Mouse (Mus musculus): ENCODE data around the gene Prex1.

The Prex1 gene

DNA sequence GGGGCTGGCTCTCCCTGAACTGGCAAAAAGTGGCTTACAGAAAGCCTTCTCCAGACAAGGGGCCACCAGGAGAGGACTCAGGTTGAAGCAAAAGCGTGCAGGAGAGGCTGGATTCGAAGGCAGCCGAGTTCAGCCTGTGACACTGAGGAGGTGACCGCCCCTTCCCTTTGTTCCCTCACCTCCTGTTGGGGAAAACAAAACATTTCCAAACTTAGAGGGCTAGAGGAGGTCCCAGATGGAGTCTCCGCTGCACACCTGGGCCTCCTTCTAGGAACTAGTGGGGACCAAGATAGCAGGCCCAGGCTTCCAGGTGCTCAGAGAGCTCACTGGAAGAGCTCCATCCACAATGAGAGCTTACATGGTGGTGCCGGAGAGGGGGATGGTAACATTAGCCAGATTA, 161.0 kb downstream of the Prex1 start:
- no peak for DNase-seq

- no peak for DNase-seq
Observed at GRCm38 (mm10) chr2:166551831-166552498, 161.7 kb downstream of the Prex1 start.

GRCm38 (mm10) chr2:166549871-166550270, 163.8 kb downstream of the Prex1 start:
- DNase-seq, result no peak

- no peak for DNase-seq
Observed at GRCm38 (mm10) chr2:166549069-166549468, 164.6 kb downstream of the Prex1 start.

- no peak for DNase-seq
Observed at GRCm38 (mm10) chr2:166545580-166545979, 168.1 kb downstream of the Prex1 start.

DNA sequence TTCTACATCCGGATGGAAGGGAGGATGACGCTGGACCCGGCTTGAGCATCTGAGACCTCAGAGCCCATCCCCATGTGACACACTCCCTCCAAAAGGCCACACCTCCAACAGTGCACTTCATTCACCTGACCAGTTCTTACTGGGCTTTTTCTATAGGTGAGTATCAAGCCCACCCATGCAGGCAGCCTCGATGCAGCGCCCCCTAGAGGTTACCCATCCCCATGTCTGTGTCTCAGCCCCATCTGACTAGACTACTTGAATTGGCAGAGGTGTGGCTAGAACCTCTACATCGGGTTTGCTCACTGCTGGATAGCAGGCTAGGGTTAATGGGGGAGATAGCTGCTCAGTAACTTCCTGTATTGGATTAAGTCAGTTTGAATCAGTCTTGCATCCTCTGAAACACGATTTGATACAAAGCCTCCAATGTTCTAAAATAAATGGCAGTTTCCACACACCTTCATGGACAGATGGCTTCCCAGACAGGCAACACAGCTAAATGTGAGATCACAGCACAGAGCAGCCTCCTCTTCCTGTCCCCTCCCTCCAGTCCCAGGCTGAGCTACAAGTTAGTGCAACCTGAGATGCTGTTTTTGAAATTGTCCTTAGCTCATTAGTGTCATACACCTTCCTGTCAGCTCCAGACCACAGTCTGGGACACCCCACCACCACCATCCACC, 168.9 kb downstream of the Prex1 start:
- no peak for DNase-seq

GRCm38 (mm10) chr2:166541112-166541928, 172.3 kb downstream of the Prex1 start:
- DNase-seq, result no peak

DNA sequence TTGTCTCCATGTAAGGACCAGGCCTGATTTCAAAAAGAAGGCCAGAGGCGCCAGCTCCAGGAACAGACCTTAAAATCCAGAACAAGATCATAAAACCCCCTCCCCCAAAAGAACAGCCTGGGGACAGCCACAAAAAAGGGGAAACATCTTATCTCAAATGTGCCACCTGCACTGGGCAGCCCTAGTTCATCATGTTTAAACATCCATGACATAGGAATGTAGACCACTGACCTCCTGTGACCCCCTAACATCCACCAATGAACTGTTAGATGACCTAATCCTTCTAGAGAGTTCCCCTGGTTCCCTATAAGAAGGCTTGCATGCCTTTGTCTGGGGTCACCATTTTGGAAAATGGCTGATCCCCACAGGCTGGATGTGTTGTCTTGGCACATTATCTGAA, 173.4 kb downstream of the Prex1 start:
- DNase-seq, result no peak

- peak; percentile 42 to 71 for DNase-seq
Observed at GRCm38 (mm10) chr2:166536896-166537295, 176.7 kb downstream of the Prex1 start.

DNA sequence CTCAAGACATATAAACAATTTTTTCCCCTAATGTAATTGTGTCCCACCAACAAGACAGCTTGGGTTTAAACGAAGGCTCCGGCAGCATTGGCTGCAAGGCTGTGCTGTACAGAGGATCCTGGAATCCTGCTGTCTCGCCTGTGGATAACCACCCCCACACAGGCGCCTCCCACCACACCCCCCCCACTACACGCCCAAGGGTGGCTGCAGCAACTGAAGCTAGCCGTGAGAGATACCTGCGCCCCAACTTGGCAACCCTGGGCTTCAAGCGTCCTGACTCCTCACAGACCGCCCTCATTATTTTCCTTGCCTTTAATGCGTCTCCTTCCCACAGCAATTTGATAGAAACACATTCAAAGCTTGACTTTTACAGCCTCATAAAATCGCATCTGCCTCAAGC, 178.1 kb downstream of the Prex1 start:
- DNase-seq, result no peak

DNA sequence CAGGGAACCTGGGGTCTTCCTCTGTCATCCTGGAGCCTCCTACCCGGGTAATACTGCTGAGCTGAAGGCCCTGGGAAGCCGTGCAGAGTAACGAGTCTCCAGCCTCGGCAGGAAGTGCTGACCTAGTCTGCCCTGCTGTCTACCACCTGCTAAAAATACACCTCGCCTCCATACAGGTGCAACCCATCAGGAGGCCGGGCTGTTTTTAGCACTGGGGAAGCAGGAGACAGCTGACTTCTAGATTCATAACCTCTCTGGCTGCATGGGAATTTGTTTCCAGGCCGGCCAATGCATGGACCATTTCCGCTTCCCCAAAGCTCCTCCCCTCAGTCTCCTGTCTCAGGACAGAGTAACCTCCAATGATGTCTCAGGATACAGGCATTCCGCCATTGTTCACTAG, 187.4 kb downstream of the Prex1 start:
- DNase-seq, result no peak

DNA sequence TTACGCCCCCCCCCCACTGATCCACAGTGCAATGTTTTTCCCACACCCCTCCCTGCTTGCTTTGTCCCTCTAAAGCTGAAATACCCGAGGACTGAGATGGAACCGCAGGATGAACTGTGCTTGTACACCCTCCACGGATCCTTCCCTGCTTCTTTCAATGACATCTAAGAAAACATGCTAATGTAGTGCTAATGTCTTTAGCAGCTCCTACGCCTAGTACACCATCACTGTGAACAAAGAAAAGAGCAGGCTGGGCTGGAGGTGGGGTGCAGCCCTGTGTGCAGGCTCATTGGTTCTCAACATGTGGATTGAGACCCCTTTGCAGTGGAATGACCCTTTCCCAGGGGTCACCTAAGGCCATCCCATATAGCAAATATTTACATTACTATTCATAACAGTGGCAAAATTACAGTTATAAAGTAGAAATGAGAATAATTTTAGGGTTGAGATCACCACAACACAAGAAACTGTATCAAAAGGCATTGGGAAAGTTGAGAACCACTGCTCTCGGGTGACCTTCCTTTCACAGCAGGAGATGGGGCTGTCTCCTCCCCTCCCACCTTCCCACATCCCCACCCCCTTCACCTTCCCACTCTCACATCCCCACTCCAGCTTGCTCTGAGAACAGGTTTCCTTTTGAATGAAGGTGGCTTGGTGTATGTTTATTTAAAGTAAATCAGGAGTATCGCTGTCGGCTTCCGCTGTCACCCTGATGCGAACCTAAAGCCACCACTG, 190.3 kb downstream of the Prex1 start:
- no peak for DNase-seq

GRCm38 (mm10) chr2:166522612-166523120, 191.0 kb downstream of the Prex1 start:
- DNase-seq, result no peak

DNA sequence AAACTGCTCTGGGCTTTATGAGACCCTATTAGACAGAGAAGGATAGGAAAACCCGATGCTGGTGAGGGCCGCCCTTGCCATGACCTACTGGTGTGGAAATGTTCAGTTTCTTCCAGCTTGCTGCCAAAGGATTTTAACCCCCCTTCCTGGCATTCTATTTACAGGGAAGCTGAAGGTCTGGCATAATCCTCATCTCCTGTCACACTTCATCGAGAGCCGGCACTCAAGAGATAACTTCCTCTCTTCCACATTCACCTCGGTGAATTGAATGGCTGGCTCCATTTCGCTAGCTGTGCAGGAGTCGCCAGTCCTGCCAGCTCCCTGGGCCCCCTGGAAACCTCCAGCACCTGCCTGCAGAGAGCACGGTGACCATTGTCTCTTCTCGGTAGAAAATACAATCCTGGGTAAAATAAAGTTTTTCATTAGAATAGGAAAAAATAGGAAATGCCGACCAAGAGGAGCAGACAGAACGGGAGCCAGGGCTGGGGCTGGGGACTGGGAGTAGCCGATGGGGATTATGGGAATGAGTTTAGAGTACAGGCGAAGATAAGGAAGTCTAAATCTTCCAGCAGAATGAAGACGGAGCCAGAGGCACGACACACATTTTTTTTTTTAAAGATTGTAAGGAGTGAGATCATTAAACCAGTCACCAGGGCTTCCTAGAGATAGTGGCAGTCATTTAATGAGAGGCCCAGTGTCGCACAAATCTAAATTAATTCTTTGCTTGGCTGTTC, 191.6 kb downstream of the Prex1 start:
- no peak for DNase-seq

- DNase-seq, result peak in 1 of 2 experiments; percentile 11
Observed at GRCm38 (mm10) chr2:166521461-166521860, 192.2 kb downstream of the Prex1 start.

GRCm38 (mm10) chr2:166520536-166520935, 193.1 kb downstream of the Prex1 start:
- peak in 1 of 2 experiments; percentile 33 for DNase-seq

GRCm38 (mm10) chr2:166517392-166518174, 196.0 kb downstream of the Prex1 start:
- DNase-seq, result peak in 1 of 2 experiments; percentile 27

DNA sequence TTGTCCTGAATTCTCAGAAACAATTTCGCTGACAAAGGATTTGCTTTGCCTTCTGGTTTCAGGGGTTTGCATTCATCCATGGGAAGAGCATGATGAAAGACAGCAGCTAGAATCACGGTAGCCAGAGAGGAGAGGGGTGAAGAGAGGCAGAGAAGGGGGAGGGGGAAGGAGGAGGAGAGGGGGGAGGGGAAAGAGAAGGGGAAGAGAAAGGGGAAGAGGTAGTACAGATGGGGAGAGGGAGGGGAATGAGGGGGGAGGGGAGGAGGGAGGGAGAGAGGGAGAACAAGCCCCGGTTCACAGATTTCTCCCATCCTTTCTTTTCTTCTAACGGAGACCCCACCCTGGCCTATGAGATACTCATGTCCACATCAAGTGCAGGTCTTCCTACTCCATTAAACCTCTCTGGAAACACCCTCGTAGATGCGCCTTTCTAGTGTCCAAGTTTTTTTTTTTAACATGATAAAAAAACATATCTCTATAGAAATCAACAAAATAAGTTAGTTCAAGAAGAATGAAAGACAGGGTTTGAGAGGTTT, 196.7 kb downstream of the Prex1 start:
- peak in 1 of 2 experiments; percentile 5 for DNase-seq

All from kidney, postnatal 25 days (tissue).